Mouse (Mus musculus): ENCODE results near the gene Osm. TPM values are rescaled to one million over a fixed set of nuclear protein-coding genes. Genes with fewer than 3 reads are reported as not detected.

Osm gene
- polyA plus RNA-seq, 1 experiment from 2014 or later: not detected

- no peak for ATAC-seq (replicated peaks)
- Histone ChIP-seq H3K4me2 (replicated peaks) (no peak overlapping the region), H3K4me1 (peaks cover 35% of the 10 kb centered on the region), H3K9ac (replicated peaks) (no peak overlapping the region), H3K27me3 (peaks cover 28% of the 10 kb centered on the region), H3K36me3 (no peaks in the 10 kb centered on the region), H3K9me3 (no peaks in the 10 kb centered on the region), H3K27ac (replicated peaks) (no peak overlapping the region), H3K4me3 (no peak overlapping the region)
- 30% methylated on average over 1 of the region's 1 CpGs for WGBS
Observed at GRCm38 (mm10) chr11:4263296-4263695, 27.1 kb downstream of the Osm start.

- no peak for ATAC-seq (replicated peaks)
- Histone ChIP-seq H3K4me1 (peaks cover 33% of the 10 kb centered on the region), H3K36me3 (no peaks in the 10 kb centered on the region), H3K27ac (replicated peaks) (no peak overlapping the region), H3K4me3 (no peak overlapping the region), H3K9me3 (no peaks in the 10 kb centered on the region), H3K4me2 (replicated peaks) (no peak overlapping the region), H3K27me3 (peaks cover 28% of the 10 kb centered on the region), H3K9ac (replicated peaks) (no peak overlapping the region)
- 74% methylated on average over 7 of the region's 7 CpGs for WGBS
Observed at GRCm38 (mm10) chr11:4264066-4264465, 27.8 kb downstream of the Osm start.

GRCm38 (mm10) chr11:4266271-4267201, 30.3 kb downstream of the Osm start:
- H3K27ac ChIP-seq (replicated peaks): no peak overlapping the region
- peaks cover 20% of the 10 kb centered on the region for H3K4me1 ChIP-seq
- H3K4me3 ChIP-seq: peak overlapping the region; percentile 48
- peak overlapping the region; percentile 40 for H3K9ac ChIP-seq (replicated peaks)
- ATAC-seq (replicated peaks): 0 out of 2 replicates have a peak, but pooled peaks have one; percentile 31
- 1% methylated on average over 61 of the region's 61 CpGs for WGBS
- H3K27me3 ChIP-seq: peaks cover 28% of the 10 kb centered on the region
- no peaks in the 10 kb centered on the region for H3K9me3 ChIP-seq
- H3K4me2 ChIP-seq (replicated peaks): peak overlapping the region; percentile 94
- H3K36me3 ChIP-seq: no peaks in the 10 kb centered on the region

- H3K4me1 ChIP-seq: peaks cover 14% of the 10 kb centered on the region
- H3K27ac ChIP-seq (replicated peaks): no peak overlapping the region
- peak overlapping the region; percentile 48 for H3K4me3 ChIP-seq
- ATAC-seq (replicated peaks): no peak
- 6% methylated on average over 13 of the region's 13 CpGs for WGBS
- no peaks in the 10 kb centered on the region for H3K36me3 ChIP-seq
- no peaks in the 10 kb centered on the region for H3K9me3 ChIP-seq
- peaks cover 28% of the 10 kb centered on the region for H3K27me3 ChIP-seq
- H3K4me2 ChIP-seq (replicated peaks): peak overlapping the region; percentile 94
- no peak overlapping the region for H3K9ac ChIP-seq (replicated peaks)
Observed at GRCm38 (mm10) chr11:4267202-4267578, 31.0 kb downstream of the Osm start.

- Histone ChIP-seq H3K9me3 (no peaks in the 10 kb centered on the region), H3K27me3 (peaks cover 28% of the 10 kb centered on the region), H3K36me3 (no peaks in the 10 kb centered on the region), H3K27ac (replicated peaks) (no peak overlapping the region), H3K4me3 (no peak overlapping the region), H3K4me2 (replicated peaks) (no peak overlapping the region), H3K9ac (replicated peaks) (no peak overlapping the region), H3K4me1 (peaks cover 12% of the 10 kb centered on the region)
- no peak for ATAC-seq (replicated peaks)
- 88% methylated on average over 6 of the region's 6 CpGs for WGBS
Observed at GRCm38 (mm10) chr11:4268500-4268899, 32.3 kb downstream of the Osm start.

- Histone ChIP-seq H3K36me3 (no peaks in the 10 kb centered on the region), H3K4me3 (no peak overlapping the region), H3K27me3 (peaks cover 17% of the 10 kb centered on the region), H3K4me1 (peaks cover 12% of the 10 kb centered on the region), H3K4me2 (replicated peaks) (no peak overlapping the region), H3K9ac (replicated peaks) (no peak overlapping the region), H3K27ac (replicated peaks) (no peak overlapping the region), H3K9me3 (no peaks in the 10 kb centered on the region)
- ATAC-seq (replicated peaks): no peak
- WGBS: 25% methylated on average over 20 of the region's 20 CpGs
Observed at GRCm38 (mm10) chr11:4270744-4271459, 34.7 kb downstream of the Osm start.

GRCm38 (mm10) chr11:4271544-4271943, 35.3 kb downstream of the Osm start:
- Histone ChIP-seq H3K4me1 (peaks cover 8% of the 10 kb centered on the region), H3K27ac (replicated peaks) (no peak overlapping the region), H3K4me2 (replicated peaks) (no peak overlapping the region), H3K36me3 (no peaks in the 10 kb centered on the region), H3K4me3 (no peak overlapping the region), H3K9ac (replicated peaks) (no peak overlapping the region), H3K27me3 (peaks cover 13% of the 10 kb centered on the region), H3K9me3 (no peaks in the 10 kb centered on the region)
- WGBS: 51% methylated on average over 11 of the region's 11 CpGs
- no peak for ATAC-seq (replicated peaks)

- ATAC-seq (replicated peaks): no peak
- H3K36me3 ChIP-seq: no peaks in the 10 kb centered on the region
- 69% methylated on average over 11 of the region's 11 CpGs for WGBS
Observed at GRCm38 (mm10) chr11:4276411-4276861, 40.2 kb downstream of the Osm start.

GRCm38 (mm10) chr11:4279909-4280308, 43.7 kb downstream of the Osm start:
- no peak overlapping the region for H3K27ac ChIP-seq (replicated peaks)
- H3K9ac ChIP-seq (replicated peaks): no peak overlapping the region
- no peak overlapping the region for H3K4me2 ChIP-seq (replicated peaks)
- H3K9me3 ChIP-seq: no peaks in the 10 kb centered on the region
- no peaks in the 10 kb centered on the region for H3K4me1 ChIP-seq
- no peaks in the 10 kb centered on the region for H3K36me3 ChIP-seq
- WGBS: 49% methylated on average over 7 of the region's 7 CpGs
- no peak for ATAC-seq (replicated peaks)
- no peak overlapping the region for H3K4me3 ChIP-seq
- no peaks in the 10 kb centered on the region for H3K27me3 ChIP-seq

More at GRCm38 (mm10) chr11:4276411-4276861, 40.2 kb downstream of the Osm start:
- H3K27ac ChIP-seq (replicated peaks): no peak overlapping the region
- no peak overlapping the region for H3K4me3 ChIP-seq
- no peaks in the 10 kb centered on the region for H3K9me3 ChIP-seq
- no peaks in the 10 kb centered on the region for H3K4me1 ChIP-seq
- H3K4me2 ChIP-seq (replicated peaks): no peak overlapping the region
- H3K27me3 ChIP-seq: no peaks in the 10 kb centered on the region
- no peak overlapping the region for H3K9ac ChIP-seq (replicated peaks)

GRCm38 (mm10) chr11:4281852-4282251, 45.6 kb downstream of the Osm start:
- Histone ChIP-seq H3K4me1 (no peaks in the 10 kb centered on the region), H3K9me3 (no peaks in the 10 kb centered on the region), H3K36me3 (no peaks in the 10 kb centered on the region), H3K9ac (replicated peaks) (no peak overlapping the region), H3K27me3 (no peaks in the 10 kb centered on the region), H3K27ac (replicated peaks) (no peak overlapping the region), H3K4me3 (no peak overlapping the region), H3K4me2 (replicated peaks) (no peak overlapping the region)
- 81% methylated on average over 6 of the region's 6 CpGs for WGBS
- ATAC-seq (replicated peaks): no peak

GRCm38 (mm10) chr11:4283627-4284026, 47.4 kb downstream of the Osm start:
- no peak overlapping the region for H3K27ac ChIP-seq (replicated peaks)
- H3K9ac ChIP-seq (replicated peaks): no peak overlapping the region
- H3K4me3 ChIP-seq: no peak overlapping the region
- no peak overlapping the region for H3K4me2 ChIP-seq (replicated peaks)
- no peaks in the 10 kb centered on the region for H3K4me1 ChIP-seq
- no peaks in the 10 kb centered on the region for H3K27me3 ChIP-seq
- H3K9me3 ChIP-seq: no peaks in the 10 kb centered on the region
- H3K36me3 ChIP-seq: no peaks in the 10 kb centered on the region
- 21% methylated on average over 4 of the region's 4 CpGs for WGBS
- ATAC-seq (replicated peaks): no peak

- no peak for ATAC-seq (replicated peaks)
- Histone ChIP-seq H3K4me1 (no peaks in the 10 kb centered on the region), H3K27me3 (no peaks in the 10 kb centered on the region), H3K4me2 (replicated peaks) (no peak overlapping the region), H3K9me3 (no peaks in the 10 kb centered on the region), H3K27ac (replicated peaks) (no peak overlapping the region), H3K4me3 (no peak overlapping the region), H3K36me3 (no peaks in the 10 kb centered on the region), H3K9ac (replicated peaks) (no peak overlapping the region)
- 69% methylated on average over 3 of the region's 3 CpGs for WGBS
Observed at GRCm38 (mm10) chr11:4289280-4289679, 53.1 kb downstream of the Osm start.
